Mouse (Mus musculus) myocyte (in vitro differentiated cells): ENCODE results near the gene Fkbp11. TPM values are rescaled to one million over a fixed set of nuclear protein-coding genes. Genes with fewer than 3 reads are reported as not detected.
"Not testable (repeated sequence)": the region's sequence is repeated elsewhere in the genome, so short reads cannot be mapped to it uniquely, and the experiment has no call there.

Source experiments
- H3K27me3 ChIP-seq: one replicate; pipeline ENCODE4 v1.6.1; 2011; ENCODE audit not compliant: control insufficient read depth, insufficient read depth, insufficient read length
- H3K36me3 ChIP-seq: one replicate; pipeline ENCODE4 v1.6.1; 2011; ENCODE audit not compliant: control insufficient read depth, insufficient read depth
- H3K4me2 ChIP-seq: one replicate; pipeline ENCODE4 v1.6.1; 2011; ENCODE audit warnings: low read depth, control low read depth
- H3K4me3 ChIP-seq: one replicate; pipeline ENCODE4 v1.5.1; 2011; ENCODE audit warnings: mild to moderate bottlenecking, control low read depth, moderate library complexity
- H3K79me2 ChIP-seq: one replicate; pipeline ENCODE4 v1.6.1; 2011; ENCODE audit not compliant: control insufficient read depth, insufficient read depth
- H3ac ChIP-seq: one replicate; pipeline ENCODE4 v1.6.1; 2011; ENCODE audit not compliant: control insufficient read depth, insufficient read length
- CEBPB ChIP-seq: IDR thresholded peaks from 2 replicates; pipeline ENCODE4 v1.6.1; 2011; ENCODE audit warnings: mild to moderate bottlenecking, moderate library complexity; ENCODE audit not compliant: poor library complexity, insufficient read depth, severe bottlenecking
- E2F4 ChIP-seq: IDR thresholded peaks from one replicate; pipeline ENCODE4 v1.6.1; 2011; ENCODE audit warnings: mild to moderate bottlenecking, control low read depth, moderate library complexity; ENCODE audit not compliant: insufficient read depth
- MAX ChIP-seq: IDR thresholded peaks from one replicate; pipeline ENCODE4 v1.6.1; 2011; ENCODE audit warnings: low read depth, mild to moderate bottlenecking, control low read depth
- MYOD1 ChIP-seq, 3 experiments: IDR thresholded peaks; one replicate each; pipeline ENCODE4 v1.6.1; 2011; ENCODE audit warnings: control low read depth in 2 of 3, low read depth in 2 of 3, mild to moderate bottlenecking in 2 of 3, moderate library complexity in 1 of 3; ENCODE audit not compliant: insufficient read length in 2 of 3, control insufficient read depth in 1 of 3
- MYOG ChIP-seq, 3 experiments: IDR thresholded peaks; one replicate each; pipeline ENCODE4 v1.6.1; 2011; ENCODE audit warnings: control low read depth in 2 of 3, low read depth in 2 of 3, mild to moderate bottlenecking in 2 of 3; ENCODE audit not compliant: insufficient read length in 2 of 3, control insufficient read depth in 1 of 3, insufficient read depth in 1 of 3
- POLR2A ChIP-seq: IDR thresholded peaks from one replicate; pipeline ENCODE4 v1.6.1; 2011; ENCODE audit warnings: low read depth, mild to moderate bottlenecking, control low read depth, moderate library complexity; ENCODE audit not compliant: insufficient read length
- POLR2AphosphoS2 ChIP-seq: IDR thresholded peaks from one replicate; pipeline ENCODE4 v1.6.1; 2011; ENCODE audit warnings: low read depth, control low read depth; ENCODE audit not compliant: insufficient read length
- REST ChIP-seq: IDR thresholded peaks from one replicate; pipeline ENCODE4 v1.6.1; 2011; ENCODE audit warnings: mild to moderate bottlenecking, control low read depth, moderate library complexity; ENCODE audit not compliant: insufficient read depth, insufficient read length
- SRF ChIP-seq: IDR thresholded peaks from one replicate; pipeline ENCODE4 v1.6.1; 2011; ENCODE audit warnings: low read depth; ENCODE audit not compliant: control insufficient read depth, insufficient read length
- TCF12 ChIP-seq: IDR thresholded peaks from one replicate; pipeline ENCODE4 v1.6.1; 2011; ENCODE audit warnings: mild to moderate bottlenecking, control low read depth; ENCODE audit not compliant: poor library complexity, insufficient read depth, severe bottlenecking
- TCF3 ChIP-seq: IDR thresholded peaks from one replicate; pipeline ENCODE4 v1.6.1; 2011; ENCODE audit warnings: low read depth, control low read depth; ENCODE audit not compliant: insufficient read length
- USF1 ChIP-seq: IDR thresholded peaks from one replicate; pipeline ENCODE4 v1.6.1; 2011; ENCODE audit warnings: low read depth, mild to moderate bottlenecking, control low read depth, moderate library complexity
- polyA plus RNA-seq: library from polyadenylated mRNA; unstranded; fragments of >200 nt; fragmentation: generic; extraction: Trizol; gene quantifications from one replicate; pipeline ENCODE4 v1.2.1, GENCODE M21; 2012; ENCODE audit warnings: missing spikeins

The Fkbp11 gene
- polyA plus RNA-seq, 1 experiment, result 52.9 TPM

- Histone ChIP-seq H3K36me3 (peaks cover 9% of the 10 kb centered on the region), H3K79me2 (peaks cover 91% of the 10 kb centered on the region)
These were observed 21.1 kb upstream of the Fkbp11 start for GRCm38 (mm10) chr15:98749093-98749492.

DNA sequence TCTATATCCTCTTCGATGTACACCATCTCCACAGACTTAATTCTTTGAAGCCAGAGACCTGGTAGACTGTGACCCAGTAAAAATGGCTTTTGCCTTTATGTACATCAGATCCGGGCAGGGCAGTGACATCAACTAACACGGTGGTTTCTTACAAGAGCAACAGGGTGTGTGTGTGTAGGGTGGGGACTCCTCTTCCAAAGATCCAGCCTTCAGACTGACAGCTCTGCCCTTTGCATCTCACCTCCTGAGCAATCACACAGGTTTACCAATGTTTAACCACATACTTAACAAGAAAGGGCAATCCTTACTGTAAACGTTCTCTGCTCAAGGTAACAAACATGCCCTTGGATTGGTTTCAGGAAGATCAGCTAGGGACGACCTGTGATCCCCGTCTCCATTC lies 19.3 kb upstream of the Fkbp11 start:
- Histone ChIP-seq H3K36me3 (peaks cover 9% of the 10 kb centered on the region), H3ac (no peak overlapping the region), H3K27me3 (no peaks in the 10 kb centered on the region), H3K4me2 (peak overlapping the region; percentile 7), H3K4me3 (no peak overlapping the region), H3K79me2 (peaks cover 89% of the 10 kb centered on the region)
- no peak for TF ChIP-seq MYOG (IDR thresholded peaks at IDR 0.05; ENCODE audit: control insufficient read depth in 1 of 3, insufficient read depth in 1 of 3, insufficient read length in 2 of 3, low read depth in 2 of 3)
- TF ChIP-seq POLR2A, result no peak
- TF ChIP-seq SRF, result no peak
- no peak for TF ChIP-seq CEBPB
- TF ChIP-seq MAX, result no peak
- no peak for TF ChIP-seq USF1
- TF ChIP-seq REST, result no peak
- TF ChIP-seq TCF3, result no peak
- no peak for TF ChIP-seq MYOD1 (IDR thresholded peaks at IDR 0.05; ENCODE audit: control insufficient read depth in 1 of 3, insufficient read length in 2 of 3, low read depth in 2 of 3)
- TF ChIP-seq POLR2AphosphoS2, result no peak
- TF ChIP-seq TCF12, result no peak
- no peak for TF ChIP-seq E2F4

More at GRCm38 (mm10) chr15:98749093-98749492, 21.1 kb upstream of the Fkbp11 start:
- Histone ChIP-seq H3K27me3 (no peaks in the 10 kb centered on the region), H3K4me3 (no peak overlapping the region), H3K4me2 (no peak overlapping the region), H3ac (no peak overlapping the region)
- no peak for TF ChIP-seq MAX
- TF ChIP-seq E2F4, result no peak
- peak in 1 of 3 experiments; percentile 58 for TF ChIP-seq MYOD1 (IDR thresholded peaks at IDR 0.05; ENCODE audit: control insufficient read depth in 1 of 3, insufficient read length in 2 of 3, low read depth in 2 of 3)
- peak; percentile 54 for TF ChIP-seq USF1
- peak in 1 of 3 experiments; percentile 63 for TF ChIP-seq MYOG (IDR thresholded peaks at IDR 0.05; ENCODE audit: control insufficient read depth in 1 of 3, insufficient read depth in 1 of 3, insufficient read length in 2 of 3, low read depth in 2 of 3)

- Histone ChIP-seq H3K36me3 (peaks cover 9% of the 10 kb centered on the region), H3K79me2 (peaks cover 83% of the 10 kb centered on the region), H3K4me2 (peak overlapping the region; percentile 28), H3K27me3 (no peaks in the 10 kb centered on the region), H3K4me3 (no peak overlapping the region), H3ac (no peak overlapping the region)
- no peak for TF ChIP-seq POLR2AphosphoS2
- no peak for TF ChIP-seq USF1
- TF ChIP-seq TCF12, result no peak
- no peak for TF ChIP-seq POLR2A
- TF ChIP-seq SRF, result no peak
- TF ChIP-seq REST, result no peak
- no peak for TF ChIP-seq TCF3
- TF ChIP-seq MYOD1 (IDR thresholded peaks at IDR 0.05; ENCODE audit: control insufficient read depth in 1 of 3, insufficient read length in 2 of 3, low read depth in 2 of 3), result peak in 1 of 3 experiments; percentile 12
- TF ChIP-seq MYOG (IDR thresholded peaks at IDR 0.05; ENCODE audit: control insufficient read depth in 1 of 3, insufficient read depth in 1 of 3, insufficient read length in 2 of 3, low read depth in 2 of 3), result peak in 1 of 3 experiments; percentile 1
- no peak for TF ChIP-seq MAX
- TF ChIP-seq CEBPB, result no peak
- no peak for TF ChIP-seq E2F4
These were observed 18.5 kb upstream of the Fkbp11 start for GRCm38 (mm10) chr15:98746344-98746965.

- H3K79me2 ChIP-seq, result peaks cover 60% of the 10 kb centered on the region
- TF ChIP-seq MYOD1 (IDR thresholded peaks at IDR 0.05; ENCODE audit: control insufficient read depth in 1 of 3, insufficient read length in 2 of 3, low read depth in 2 of 3) (peak; percentile 4 to 84 (median 79)), MYOG (IDR thresholded peaks at IDR 0.05; ENCODE audit: control insufficient read depth in 1 of 3, insufficient read depth in 1 of 3, insufficient read length in 2 of 3, low read depth in 2 of 3) (peak in 2 of 3 experiments; percentile 61 to 68), TCF3 (peak; percentile 82), TCF12 (peak; percentile 74)
- not testable (repeated sequence) for H3ac ChIP-seq, H3K4me2 ChIP-seq, H3K27me3 ChIP-seq, H3K4me3 ChIP-seq, H3K36me3 ChIP-seq
These were observed 15.9 kb upstream of the Fkbp11 start for GRCm38 (mm10) chr15:98743863-98744262.

DNA sequence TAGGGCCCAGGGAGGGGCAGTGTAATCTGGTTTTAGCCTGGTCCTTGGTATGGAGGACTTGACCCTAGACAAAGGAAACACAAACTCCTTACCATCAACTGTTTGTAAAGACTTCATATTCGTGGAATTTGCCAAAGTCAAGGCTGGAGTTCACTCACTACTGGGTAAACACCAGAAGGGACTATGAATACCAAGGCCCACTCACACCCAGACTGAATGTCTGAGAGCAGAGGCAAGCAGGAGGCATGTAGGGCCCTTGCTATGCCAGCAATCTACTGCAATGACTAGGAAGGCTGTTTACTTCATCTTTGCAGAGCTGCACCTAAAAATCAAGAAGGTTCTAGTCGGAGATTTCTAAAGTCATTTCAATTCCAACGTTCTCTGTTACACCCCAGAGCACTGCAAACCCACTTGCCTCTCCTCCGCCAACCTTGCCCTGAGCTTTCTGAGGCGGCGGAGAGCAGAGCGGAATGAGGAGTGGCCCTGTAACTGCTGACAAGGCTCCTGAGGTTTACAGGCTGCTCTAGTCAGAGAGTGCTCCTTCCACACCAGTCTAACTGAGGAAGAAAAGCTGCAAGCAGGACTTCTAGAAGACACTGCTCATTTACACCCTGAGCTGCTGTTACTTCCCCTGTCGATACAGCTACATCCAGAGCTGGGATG lies 14.9 kb upstream of the Fkbp11 start:
- H3K79me2 ChIP-seq, result peaks cover 52% of the 10 kb centered on the region
- no peak overlapping the region for H3K4me3 ChIP-seq
- peaks cover 9% of the 10 kb centered on the region for H3K36me3 ChIP-seq
- H3ac ChIP-seq, result no peak overlapping the region
- H3K27me3 ChIP-seq, result no peaks in the 10 kb centered on the region
- TF ChIP-seq TCF12 (no peak), USF1 (no peak), MYOG (IDR thresholded peaks at IDR 0.05; ENCODE audit: control insufficient read depth in 1 of 3, insufficient read depth in 1 of 3, insufficient read length in 2 of 3, low read depth in 2 of 3) (no peak), MYOD1 (IDR thresholded peaks at IDR 0.05; ENCODE audit: control insufficient read depth in 1 of 3, insufficient read length in 2 of 3, low read depth in 2 of 3) (no peak), POLR2AphosphoS2 (no peak), REST (no peak), SRF (no peak), E2F4 (no peak), POLR2A (no peak), MAX (no peak), TCF3 (no peak), CEBPB (no peak)
- H3K4me2 ChIP-seq, result no peak overlapping the region
